Mouse (Mus musculus): ENCODE measurements around the gene Dio3.

Dio3 gene

DNA sequence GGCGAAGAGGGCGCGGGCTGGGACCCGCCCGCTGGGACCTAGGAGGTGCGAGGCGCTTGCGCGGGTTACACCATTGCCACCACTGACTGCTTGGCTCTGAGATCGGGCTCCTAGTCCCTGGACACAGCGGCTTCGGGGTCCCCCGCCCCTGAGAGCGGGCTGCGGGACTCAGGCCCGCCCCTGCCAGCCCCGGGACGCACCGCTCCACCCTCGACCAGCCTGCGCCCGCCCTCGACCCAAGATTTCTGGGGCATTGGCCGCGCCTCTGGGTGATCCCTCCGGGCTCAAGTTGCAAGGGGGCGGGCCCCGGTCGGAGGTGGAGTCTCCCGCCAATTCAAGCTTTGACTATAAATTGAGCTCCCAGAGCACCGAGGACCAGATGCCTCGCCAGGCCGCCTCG, at the start of gene Dio3:
Dio3 (plus strand) TSS at position 216 of the 400 bp plus-strand sequence.
- no peak for DNase-seq (ENCODE audit: low spot score in 2 of 2)

DNA sequence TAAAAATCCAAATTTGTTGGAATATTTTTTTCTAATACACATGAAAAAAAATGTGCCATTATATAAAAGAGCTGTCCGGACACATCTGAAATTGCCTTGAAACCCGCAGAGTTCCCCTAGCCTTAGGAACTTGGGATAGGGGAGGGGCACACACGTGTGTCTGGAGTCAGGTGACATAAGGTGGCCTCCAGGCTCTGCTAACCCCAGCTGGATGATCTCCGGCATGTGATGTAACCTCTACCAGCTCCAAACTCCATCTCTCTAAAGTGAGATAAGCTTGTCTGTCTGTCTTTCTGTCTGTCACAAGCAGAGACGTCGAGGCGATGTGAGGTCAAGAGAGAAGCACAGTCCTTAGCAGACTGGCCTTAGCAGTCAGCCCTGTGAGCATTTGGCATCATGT, 48.6 kb upstream of the Dio3 start:
- no peak for DNase-seq (ENCODE audit: low spot score in 2 of 2)

GRCm38 (mm10) chr12:110230767-110231166, 48.1 kb upstream of the Dio3 start:
- DNase-seq (ENCODE audit: low spot score in 2 of 2) = no peak

- no peak for DNase-seq (ENCODE audit: low spot score in 2 of 2)
Measured at GRCm38 (mm10) chr12:110231709-110232600, 46.9 kb upstream of the Dio3 start.

DNA sequence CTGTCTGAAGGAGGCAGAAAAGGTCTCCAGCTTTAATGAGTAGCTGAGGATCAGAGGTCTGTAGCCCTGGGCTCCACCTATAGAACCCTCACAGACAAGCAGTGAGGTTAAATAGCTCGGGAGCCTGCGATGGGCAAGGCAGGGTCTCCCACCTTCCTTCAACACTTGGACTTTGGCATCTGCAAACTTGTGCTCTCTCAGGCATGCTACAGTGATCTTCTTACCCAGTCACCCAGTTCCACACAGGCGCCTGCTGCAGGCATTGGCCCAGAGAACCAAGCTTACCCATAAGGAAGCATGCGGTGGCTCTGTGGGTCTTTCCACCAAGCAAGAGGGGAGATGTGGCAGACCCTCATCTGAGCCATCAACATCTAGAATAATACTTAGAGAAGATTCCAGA, 43.0 kb upstream of the Dio3 start:
- DNase-seq (ENCODE audit: low spot score in 2 of 2) = no peak

DNA sequence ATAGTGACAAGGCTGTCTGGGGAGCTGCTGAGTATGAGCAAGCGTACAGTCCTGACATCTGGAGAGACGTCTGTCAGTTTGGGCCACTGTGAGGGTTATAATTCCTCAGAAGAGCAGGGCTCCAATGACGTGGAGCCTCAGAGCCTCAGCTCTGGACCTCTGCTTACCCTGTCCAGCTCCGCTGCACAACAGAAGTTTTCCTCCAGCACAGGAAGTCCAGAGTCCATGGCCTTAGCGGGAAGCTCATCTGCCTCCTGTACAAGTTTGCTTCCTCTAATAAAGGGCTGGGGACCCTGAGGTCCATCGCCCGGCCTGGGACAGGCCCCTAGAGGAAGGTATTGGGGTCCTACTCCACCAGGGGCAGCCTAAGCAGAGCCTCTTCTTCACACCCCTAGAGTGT, 41.8 kb upstream of the Dio3 start:
- no peak for DNase-seq (ENCODE audit: low spot score in 2 of 2)

GRCm38 (mm10) chr12:110239358-110239757, 39.5 kb upstream of the Dio3 start:
- DNase-seq (ENCODE audit: low spot score in 2 of 2) = no peak

- no peak for DNase-seq (ENCODE audit: low spot score in 2 of 2)
Measured at GRCm38 (mm10) chr12:110244581-110244980, 34.3 kb upstream of the Dio3 start.

GRCm38 (mm10) chr12:110245461-110245860, 33.4 kb upstream of the Dio3 start:
- DNase-seq (ENCODE audit: low spot score in 2 of 2) = no peak

DNA sequence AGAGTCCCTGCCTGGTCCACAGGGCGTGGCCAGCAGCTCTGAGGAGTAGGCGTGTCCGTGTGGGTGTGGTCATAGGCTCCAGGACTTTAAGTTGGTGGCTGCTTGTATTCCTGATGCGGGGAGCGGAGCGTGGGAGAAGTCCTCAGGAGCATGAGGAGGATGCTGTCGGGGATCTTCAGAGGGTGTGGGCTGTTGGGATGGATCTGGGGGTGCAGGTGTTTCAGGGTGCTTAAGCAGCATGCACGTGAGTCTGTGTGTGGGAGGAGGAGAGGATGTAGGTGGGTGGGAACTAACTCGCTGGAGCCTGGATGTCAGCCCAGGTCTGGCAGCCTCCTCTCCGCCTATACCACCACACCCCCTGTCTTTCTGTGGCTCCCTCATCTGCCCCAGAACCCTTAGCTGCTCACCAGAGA, 26.7 kb upstream of the Dio3 start:
- peak in 1 of 2 experiments; percentile 23 for DNase-seq (ENCODE audit: low spot score in 2 of 2)

DNA sequence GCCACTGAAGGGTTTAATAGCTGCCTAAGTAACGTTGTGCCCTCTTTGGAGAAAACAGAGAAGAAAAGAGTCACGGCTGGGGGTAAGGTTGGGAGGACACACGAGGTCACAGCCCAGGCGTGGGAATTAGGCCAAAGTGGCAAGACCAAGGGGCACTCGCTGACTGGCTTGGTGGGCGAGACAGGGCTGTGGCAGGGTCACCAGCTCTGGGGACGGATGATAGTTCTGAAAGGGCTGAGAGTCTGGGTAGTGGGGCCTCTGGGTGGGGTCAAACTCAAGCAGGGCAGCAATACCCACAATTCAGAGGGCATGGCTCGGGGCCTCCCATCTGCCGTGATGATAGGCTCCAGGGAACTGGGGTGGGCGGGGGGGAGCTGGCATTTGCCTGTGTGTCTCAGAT, 23.1 kb upstream of the Dio3 start:
- DNase-seq (ENCODE audit: low spot score in 2 of 2) = no peak

DNA sequence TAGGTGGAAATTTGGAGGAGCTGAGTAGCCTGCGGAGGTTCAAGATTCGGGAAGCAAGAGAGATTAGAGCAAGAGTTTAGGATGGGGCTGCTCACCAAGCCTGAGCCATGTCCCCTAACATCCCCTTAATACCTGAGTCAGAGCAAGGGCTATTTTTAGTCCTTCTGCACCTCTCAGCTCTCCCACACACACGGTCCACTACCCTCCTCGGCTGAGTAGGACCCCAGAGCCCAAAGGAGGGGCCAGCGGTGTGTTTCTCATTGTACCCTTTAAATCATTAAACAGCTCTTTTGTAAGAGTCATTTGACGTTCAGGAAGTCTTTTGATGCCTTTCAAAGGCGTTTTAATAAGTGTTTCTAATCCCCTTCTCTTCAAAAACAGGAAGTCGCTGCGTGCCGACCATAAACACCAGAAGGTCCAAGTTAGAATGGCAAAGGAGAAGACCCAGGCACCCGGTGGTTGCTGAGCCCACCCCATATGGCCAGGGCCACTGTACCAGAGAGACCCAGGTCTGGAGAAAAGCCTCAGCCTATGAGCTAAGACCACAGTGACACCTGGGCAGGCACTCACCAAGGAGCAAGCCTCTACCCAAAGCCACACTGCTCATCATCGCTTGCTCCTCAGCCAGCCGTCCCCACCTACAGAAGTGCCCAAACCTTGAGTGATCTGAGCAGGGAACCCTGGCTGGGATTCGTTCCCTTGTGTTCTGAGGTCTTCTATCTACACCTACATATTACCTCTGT, 22.2 kb upstream of the Dio3 start:
- DNase-seq (ENCODE audit: low spot score in 2 of 2) = no peak

GRCm38 (mm10) chr12:110268226-110268625, 10.6 kb upstream of the Dio3 start:
- DNase-seq (ENCODE audit: low spot score in 2 of 2) = no peak

GRCm38 (mm10) chr12:110269686-110270085, 9.2 kb upstream of the Dio3 start:
- peak; percentile 44 to 47 for DNase-seq (ENCODE audit: low spot score in 2 of 2)

GRCm38 (mm10) chr12:110276034-110276433, 2.8 kb upstream of the Dio3 start:
- DNase-seq (ENCODE audit: low spot score in 2 of 2) = no peak

- DNase-seq (ENCODE audit: low spot score in 2 of 2) = no peak
Measured at GRCm38 (mm10) chr12:110277259-110277964, 1.5 kb upstream of the Dio3 start.

DNA sequence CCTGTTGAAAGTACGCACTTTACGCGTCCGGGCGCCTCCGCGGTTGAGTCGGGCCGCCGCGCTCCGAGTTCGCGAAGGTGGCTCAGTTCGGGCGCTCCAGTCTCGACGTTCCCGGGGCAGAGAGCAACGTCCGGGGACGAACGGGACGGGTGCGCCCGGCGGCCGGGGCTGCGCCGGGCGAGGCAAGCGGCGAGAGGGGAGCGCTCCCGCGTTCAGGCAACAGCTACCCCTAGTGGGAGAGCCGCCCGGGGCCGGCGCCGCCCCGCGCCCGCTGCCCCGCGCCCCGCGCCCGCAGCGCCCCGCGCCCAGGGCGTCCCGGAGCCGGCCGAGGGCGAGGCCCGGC, 932 bp upstream of the Dio3 start:
- no peak for DNase-seq (ENCODE audit: low spot score in 2 of 2)

- DNase-seq (ENCODE audit: low spot score in 2 of 2) = no peak
Measured at GRCm38 (mm10) chr12:110280373-110280772, 1.5 kb downstream of the Dio3 start.

GRCm38 (mm10) chr12:110283792-110284191, 4.9 kb downstream of the Dio3 start:
- DNase-seq (ENCODE audit: low spot score in 2 of 2) = no peak

DNA sequence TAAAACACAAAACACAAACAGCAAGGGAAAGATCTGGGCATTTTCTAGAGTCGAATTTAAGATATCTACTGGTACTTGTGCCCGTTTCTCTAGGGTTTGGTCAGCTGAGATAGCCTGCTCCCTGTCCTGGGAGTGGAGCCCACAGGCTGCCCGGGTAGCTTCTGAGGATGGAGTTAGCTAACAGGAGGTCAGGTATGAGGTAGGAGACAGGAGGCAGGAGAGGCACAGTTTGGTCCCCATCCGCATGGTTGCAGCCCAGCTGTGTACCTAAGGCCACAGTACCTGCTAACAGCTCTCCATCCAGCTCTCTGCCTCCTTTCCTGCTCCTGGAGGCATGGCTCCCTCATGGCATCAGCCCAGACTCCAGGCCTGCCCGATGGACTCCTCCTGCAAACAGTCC, 13.9 kb downstream of the Dio3 start:
- no peak for DNase-seq (ENCODE audit: low spot score in 2 of 2)

- DNase-seq (ENCODE audit: low spot score in 2 of 2) = no peak
Measured at GRCm38 (mm10) chr12:110294891-110295290, 16.0 kb downstream of the Dio3 start.

DNA sequence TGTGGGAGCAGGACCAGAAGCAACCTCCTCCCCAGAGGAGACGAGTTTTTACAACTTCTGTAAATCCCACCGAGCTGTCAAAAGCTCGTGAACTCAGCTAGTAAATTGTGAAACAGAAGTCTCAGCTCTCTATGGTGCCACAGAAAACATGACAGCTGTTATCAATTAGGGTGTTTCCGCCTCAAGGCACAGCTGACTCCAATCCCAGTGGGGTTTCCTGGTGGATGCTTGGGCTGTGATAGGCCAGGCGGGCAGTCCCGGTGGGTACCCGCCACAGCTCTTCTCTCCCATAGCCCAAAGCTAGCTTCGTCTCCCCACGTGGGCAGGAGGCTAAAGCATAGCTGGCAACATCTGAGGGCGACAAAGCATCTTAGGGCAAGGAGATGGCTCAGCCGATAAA, 19.8 kb downstream of the Dio3 start:
- no peak for DNase-seq (ENCODE audit: low spot score in 2 of 2)
